Mouse (Mus musculus): Measurements from ENCODE around the gene Chrdl2.
"Not testable (repeated sequence)": the region's sequence is repeated elsewhere in the genome, so short reads cannot be mapped to it uniquely, and the experiment has no call there.

Gene Chrdl2

GRCm38 (mm10) chr7:100043096-100043495, 37.1 kb downstream of the Chrdl2 start:
- DNase-seq = no peak

GRCm38 (mm10) chr7:100043605-100044031, 37.6 kb downstream of the Chrdl2 start:
- no peak for DNase-seq

GRCm38 (mm10) chr7:100046486-100046885, 40.5 kb downstream of the Chrdl2 start:
- DNase-seq = no peak

GRCm38 (mm10) chr7:100051904-100052303, 45.9 kb downstream of the Chrdl2 start:
- no peak for DNase-seq

- not testable (repeated sequence) for DNase-seq
Measured at GRCm38 (mm10) chr7:100052991-100053390, 47.0 kb downstream of the Chrdl2 start.

GRCm38 (mm10) chr7:100073959-100074358, 68.0 kb downstream of the Chrdl2 start:
- DNase-seq = no peak

GRCm38 (mm10) chr7:100076296-100076695, 70.3 kb downstream of the Chrdl2 start:
- no peak for DNase-seq

- DNase-seq = no peak
Measured at GRCm38 (mm10) chr7:100077071-100077470, 71.1 kb downstream of the Chrdl2 start.

- DNase-seq = no peak
Measured at GRCm38 (mm10) chr7:100080087-100080781, 74.3 kb downstream of the Chrdl2 start.

GRCm38 (mm10) chr7:100082836-100083235, 76.9 kb downstream of the Chrdl2 start:
- DNase-seq = no peak

GRCm38 (mm10) chr7:100083812-100084211, 77.8 kb downstream of the Chrdl2 start:
- DNase-seq = no peak
